Mouse (Mus musculus): ENCODE results near the gene Inppl1. TPM values are rescaled to one million over a fixed set of nuclear protein-coding genes. Genes with fewer than 3 reads are reported as not detected.

The Inppl1 gene
- polyA plus RNA-seq, 1 experiment: not detected

DNA sequence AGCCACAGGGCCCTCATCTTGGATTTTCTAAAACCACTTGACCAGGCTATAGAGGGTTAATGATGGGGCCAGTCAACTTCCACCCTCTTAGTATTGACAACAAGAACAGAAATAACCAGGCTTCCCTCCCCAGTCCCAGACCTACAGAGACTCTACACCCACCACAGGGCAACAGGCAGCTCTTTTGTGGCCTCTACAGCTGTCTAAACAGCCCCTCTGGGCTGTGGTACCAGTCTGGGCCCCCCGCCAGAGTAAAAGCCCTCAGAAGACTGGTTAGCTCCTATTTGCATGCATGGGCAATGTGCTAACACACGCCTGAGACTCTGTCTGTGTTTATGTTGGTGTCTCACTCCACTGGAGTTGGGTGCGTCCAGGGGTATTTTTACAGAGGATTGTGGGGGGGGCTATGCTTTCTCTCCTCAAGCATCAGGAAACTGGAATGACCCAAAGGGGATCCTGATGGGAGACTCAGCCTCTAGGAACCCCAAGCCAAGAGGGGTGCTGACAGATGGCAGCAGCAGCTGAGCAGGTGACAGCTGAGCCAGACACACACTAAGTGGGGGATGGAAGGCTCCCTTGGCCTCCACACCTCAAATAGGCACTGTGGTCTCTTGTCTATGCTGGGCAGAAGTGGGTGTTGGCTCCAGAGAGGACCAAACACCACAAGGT lies 4.0 kb downstream of the Inppl1 start:
- no peak overlapping the region for H3K4me3 ChIP-seq (ENCODE audit: insufficient read depth, low read depth, low read length)
- H3K27ac ChIP-seq (ENCODE audit: insufficient read depth, low read depth, low read length): no peak overlapping the region
- peaks cover 12% of the 10 kb centered on the region for H3K4me1 ChIP-seq (ENCODE audit: control insufficient read depth, insufficient read depth, low read length)
- 67% methylated on average over 3 of the region's 3 CpGs for WGBS
- TF ChIP-seq CTCF (IDR thresholded peaks at IDR 0.05; ENCODE audit: insufficient read depth, low read depth, low read length) (no peak), POLR2A (IDR thresholded peaks at IDR 0.05; ENCODE audit: insufficient read depth, low read depth, low read length) (no peak)

DNA sequence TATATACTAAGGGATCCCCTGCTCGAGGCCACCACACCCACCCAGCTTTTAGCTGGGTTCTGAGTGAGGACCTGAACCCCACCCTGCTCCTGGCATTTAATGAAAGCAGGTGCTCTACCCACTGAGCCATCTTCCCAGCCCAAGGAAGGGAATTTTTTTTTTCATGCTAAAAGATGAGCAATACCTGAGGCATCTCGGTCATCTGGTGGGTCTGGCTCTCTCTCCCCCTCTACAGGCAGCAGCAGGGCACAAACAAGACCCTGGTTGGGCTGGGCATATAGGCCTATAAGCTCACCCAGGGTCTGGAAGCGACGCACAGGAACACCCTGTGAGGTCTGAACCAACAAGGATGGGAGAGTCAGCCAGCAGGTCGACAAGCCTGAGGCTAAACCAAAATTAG lies 4.7 kb downstream of the Inppl1 start:
- 85% methylated on average over 5 of the region's 5 CpGs for WGBS
- H3K27ac ChIP-seq (ENCODE audit: insufficient read depth, low read depth, low read length): no peak overlapping the region
- no peak overlapping the region for H3K4me3 ChIP-seq (ENCODE audit: insufficient read depth, low read depth, low read length)
- H3K4me1 ChIP-seq (ENCODE audit: control insufficient read depth, insufficient read depth, low read length): peaks cover 10% of the 10 kb centered on the region; the same call in 1 of the 2 replicates
- no peak for TF ChIP-seq CTCF (IDR thresholded peaks at IDR 0.05; ENCODE audit: insufficient read depth, low read depth, low read length)
- no peak for TF ChIP-seq POLR2A (IDR thresholded peaks at IDR 0.05; ENCODE audit: insufficient read depth, low read depth, low read length)

DNA sequence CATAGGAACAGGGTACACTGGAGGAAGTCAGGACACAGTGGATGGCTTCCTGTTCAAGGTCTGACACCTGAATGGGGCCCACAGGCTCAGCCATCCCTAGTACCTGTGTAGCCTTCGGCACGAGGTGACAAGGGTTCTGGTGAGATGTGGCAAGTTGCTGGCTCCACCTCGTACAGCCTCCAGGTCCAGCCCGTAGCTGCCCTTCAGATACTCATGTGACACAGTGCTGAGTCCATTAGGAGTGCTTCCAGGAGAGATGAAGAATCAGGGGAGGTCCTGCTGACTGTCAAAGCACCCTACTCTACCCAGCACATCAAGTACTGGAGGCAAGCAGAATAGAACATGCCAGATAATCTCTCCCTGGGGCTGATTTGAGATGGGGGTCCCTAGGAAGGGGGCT lies 5.7 kb downstream of the Inppl1 start:
- 96% methylated on average over 4 of the region's 4 CpGs for WGBS

DNA sequence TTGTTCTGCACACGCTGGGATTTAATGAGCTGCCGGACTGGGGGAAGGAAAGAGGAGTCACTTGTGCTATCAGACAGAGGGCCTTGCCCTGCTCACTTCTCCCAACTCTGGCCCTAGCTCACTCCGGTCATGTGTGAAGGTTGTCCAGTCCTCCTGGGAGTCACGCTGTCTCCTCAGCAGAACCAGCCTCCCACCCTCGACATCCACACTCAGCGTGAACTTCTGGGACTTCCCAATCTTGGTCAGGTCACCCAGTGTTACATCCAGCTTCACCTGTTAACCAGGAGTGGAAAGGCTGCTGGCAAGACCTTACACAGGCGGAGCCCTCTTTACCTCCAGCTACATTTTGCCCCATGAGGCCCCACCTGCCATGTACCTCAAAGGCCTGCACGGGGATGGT lies 6.6 kb downstream of the Inppl1 start:
- 94% methylated on average over 8 of the region's 8 CpGs for WGBS
- TF ChIP-seq POLR2A (IDR thresholded peaks at IDR 0.05; ENCODE audit: insufficient read depth, low read depth, low read length) (no peak), CTCF (IDR thresholded peaks at IDR 0.05; ENCODE audit: insufficient read depth, low read depth, low read length) (no peak)

More for the DNA sequence above, 5.7 kb downstream of the Inppl1 start:
- no peak overlapping the region for H3K27ac ChIP-seq (ENCODE audit: insufficient read depth, low read depth, low read length)
- H3K4me3 ChIP-seq (ENCODE audit: insufficient read depth, low read depth, low read length): no peak overlapping the region
- TF ChIP-seq CTCF (IDR thresholded peaks at IDR 0.05; ENCODE audit: insufficient read depth, low read depth, low read length) (no peak), POLR2A (IDR thresholded peaks at IDR 0.05; ENCODE audit: insufficient read depth, low read depth, low read length) (no peak)
- peaks cover 8% of the 10 kb centered on the region; the same call in 1 of the 2 replicates for H3K4me1 ChIP-seq (ENCODE audit: control insufficient read depth, insufficient read depth, low read length)

DNA sequence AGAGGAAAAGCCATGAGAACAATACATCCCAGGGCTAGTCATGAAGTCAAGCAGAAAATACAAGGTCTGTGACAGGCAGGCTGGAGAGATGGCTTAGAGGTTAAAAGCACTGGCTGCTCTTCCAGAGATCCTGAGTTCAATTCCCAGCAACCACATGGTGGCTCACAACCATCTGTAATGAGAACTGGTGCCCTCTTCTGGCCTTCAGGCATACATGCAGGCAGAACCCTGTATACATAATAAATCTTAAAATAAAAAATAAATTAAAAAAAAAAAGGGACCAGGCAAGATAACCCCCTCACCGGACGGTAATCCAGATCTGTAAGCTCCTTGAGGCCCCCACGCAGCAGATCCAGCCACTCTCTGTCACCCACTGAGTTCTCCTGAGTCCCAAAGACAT lies 7.7 kb downstream of the Inppl1 start:
- Histone ChIP-seq H3K4me1 (ENCODE audit: control insufficient read depth, insufficient read depth, low read length) (0 out of 2 replicates have a peak, but pooled peaks cover 2% of the 10 kb centered on the region), H3K27ac (ENCODE audit: insufficient read depth, low read depth, low read length) (no peak overlapping the region), H3K4me3 (ENCODE audit: insufficient read depth, low read depth, low read length) (no peak overlapping the region)
- TF ChIP-seq CTCF (IDR thresholded peaks at IDR 0.05; ENCODE audit: insufficient read depth, low read depth, low read length): no peak
- 99% methylated on average over 3 of the region's 3 CpGs for WGBS

More for the DNA sequence above, 6.6 kb downstream of the Inppl1 start:
- Histone ChIP-seq H3K4me3 (ENCODE audit: insufficient read depth, low read depth, low read length) (no peak overlapping the region), H3K27ac (ENCODE audit: insufficient read depth, low read depth, low read length) (no peak overlapping the region), H3K4me1 (ENCODE audit: control insufficient read depth, insufficient read depth, low read length) (peaks cover 6% of the 10 kb centered on the region; the same call in 1 of the 2 replicates)

DNA sequence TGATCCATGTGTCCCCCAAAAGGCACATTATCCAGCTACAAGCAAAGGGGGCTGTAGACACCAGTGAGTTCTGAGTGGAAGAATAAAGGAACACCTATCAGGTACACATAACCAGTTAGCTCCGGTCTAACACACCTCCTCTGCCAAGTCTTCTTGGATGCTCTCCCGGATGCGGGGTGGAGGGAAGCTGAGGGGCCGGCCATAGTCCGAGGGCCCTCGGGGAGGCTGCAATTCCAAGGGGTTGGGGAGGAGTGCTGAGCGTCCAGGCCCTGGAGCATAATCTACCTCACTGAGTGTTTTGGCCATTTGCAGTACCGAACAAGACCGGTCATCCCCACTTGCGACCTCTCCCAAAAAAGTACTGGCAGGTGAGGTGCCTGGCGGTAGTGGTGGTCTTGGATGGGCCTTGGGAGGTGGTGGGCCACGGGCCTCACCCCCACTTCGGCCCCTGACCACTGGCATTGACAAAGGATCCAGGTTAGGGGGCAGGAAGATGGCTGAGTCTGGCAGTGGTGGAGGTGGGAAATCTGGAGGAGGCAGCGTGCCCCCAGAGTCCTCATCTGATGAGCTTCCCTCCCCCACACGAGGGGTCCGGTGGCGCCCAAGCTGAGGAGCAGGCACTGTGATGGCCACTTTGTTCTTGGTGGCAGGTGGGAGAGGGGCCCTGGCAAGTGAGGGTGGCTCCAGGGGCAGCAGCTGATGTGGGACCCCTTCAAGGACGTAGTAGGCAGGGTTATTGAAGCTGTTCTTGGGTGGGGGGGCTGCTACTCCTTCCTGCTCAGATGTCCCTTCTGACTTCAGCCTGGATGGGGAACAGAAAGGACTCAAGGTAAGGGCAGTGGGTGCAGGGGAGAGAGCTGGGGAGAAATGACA lies 14.0 kb downstream of the Inppl1 start:
- no peak overlapping the region for H3K27ac ChIP-seq (ENCODE audit: insufficient read depth, low read depth, low read length)
- no peak for TF ChIP-seq POLR2A (IDR thresholded peaks at IDR 0.05; ENCODE audit: insufficient read depth, low read depth, low read length)
- TF ChIP-seq CTCF (IDR thresholded peaks at IDR 0.05; ENCODE audit: insufficient read depth, low read depth, low read length): no peak
- peaks cover 12% of the 10 kb centered on the region for H3K4me1 ChIP-seq (ENCODE audit: control insufficient read depth, insufficient read depth, low read length)
- H3K4me3 ChIP-seq (ENCODE audit: insufficient read depth, low read depth, low read length): no peak overlapping the region
- 77% methylated on average over 18 of the region's 18 CpGs for WGBS

DNA sequence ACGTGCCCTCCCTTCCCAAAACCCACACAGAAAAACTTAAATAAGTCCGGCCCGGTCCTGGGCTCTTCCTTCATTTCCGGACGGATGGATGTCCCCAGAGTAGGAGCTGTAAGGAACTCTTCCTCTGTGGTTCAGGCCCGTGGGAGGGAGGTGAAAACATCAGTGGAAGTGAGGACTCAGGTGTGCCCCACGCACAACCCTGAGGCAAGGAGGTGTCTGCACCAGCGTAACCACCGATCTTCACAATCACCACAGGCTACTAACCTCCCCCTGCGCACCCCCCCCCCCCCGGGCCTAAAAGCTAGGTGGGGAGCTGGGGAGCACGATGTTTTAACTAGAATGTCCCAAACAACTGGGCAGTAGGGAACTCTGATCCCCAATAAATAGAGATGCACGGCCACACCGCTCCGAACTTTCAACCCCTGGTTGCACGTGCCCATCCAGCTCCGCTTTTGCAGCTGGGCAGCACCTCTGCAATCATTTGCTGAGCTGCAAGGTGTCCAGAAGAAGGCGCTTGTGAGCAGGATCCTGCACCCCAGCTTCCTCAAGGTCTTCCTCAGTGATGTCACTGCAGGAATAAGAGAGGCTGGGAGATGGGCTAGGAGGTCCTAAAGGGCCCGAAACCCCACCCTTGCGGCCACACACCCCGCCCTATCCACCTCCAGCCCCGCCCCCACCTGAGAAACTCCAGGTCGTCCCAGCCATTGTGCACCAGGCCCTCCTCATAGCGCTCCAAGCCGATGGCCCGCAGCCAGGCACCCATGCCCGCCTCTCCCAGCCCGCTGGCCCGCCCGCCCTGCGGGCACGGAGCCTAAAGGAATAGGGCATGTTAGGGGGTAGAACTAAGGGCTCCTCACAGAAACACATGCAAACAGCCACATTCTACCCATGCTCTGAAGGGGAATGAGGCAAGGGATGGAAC lies 14.9 kb downstream of the Inppl1 start:
- 59% methylated on average over 32 of the region's 32 CpGs for WGBS
- Histone ChIP-seq H3K4me1 (ENCODE audit: control insufficient read depth, insufficient read depth, low read length) (peaks cover 15% of the 10 kb centered on the region), H3K4me3 (ENCODE audit: insufficient read depth, low read depth, low read length) (no peak overlapping the region), H3K27ac (ENCODE audit: insufficient read depth, low read depth, low read length) (no peak overlapping the region)
- no peak for TF ChIP-seq CTCF (IDR thresholded peaks at IDR 0.05; ENCODE audit: insufficient read depth, low read depth, low read length)

DNA sequence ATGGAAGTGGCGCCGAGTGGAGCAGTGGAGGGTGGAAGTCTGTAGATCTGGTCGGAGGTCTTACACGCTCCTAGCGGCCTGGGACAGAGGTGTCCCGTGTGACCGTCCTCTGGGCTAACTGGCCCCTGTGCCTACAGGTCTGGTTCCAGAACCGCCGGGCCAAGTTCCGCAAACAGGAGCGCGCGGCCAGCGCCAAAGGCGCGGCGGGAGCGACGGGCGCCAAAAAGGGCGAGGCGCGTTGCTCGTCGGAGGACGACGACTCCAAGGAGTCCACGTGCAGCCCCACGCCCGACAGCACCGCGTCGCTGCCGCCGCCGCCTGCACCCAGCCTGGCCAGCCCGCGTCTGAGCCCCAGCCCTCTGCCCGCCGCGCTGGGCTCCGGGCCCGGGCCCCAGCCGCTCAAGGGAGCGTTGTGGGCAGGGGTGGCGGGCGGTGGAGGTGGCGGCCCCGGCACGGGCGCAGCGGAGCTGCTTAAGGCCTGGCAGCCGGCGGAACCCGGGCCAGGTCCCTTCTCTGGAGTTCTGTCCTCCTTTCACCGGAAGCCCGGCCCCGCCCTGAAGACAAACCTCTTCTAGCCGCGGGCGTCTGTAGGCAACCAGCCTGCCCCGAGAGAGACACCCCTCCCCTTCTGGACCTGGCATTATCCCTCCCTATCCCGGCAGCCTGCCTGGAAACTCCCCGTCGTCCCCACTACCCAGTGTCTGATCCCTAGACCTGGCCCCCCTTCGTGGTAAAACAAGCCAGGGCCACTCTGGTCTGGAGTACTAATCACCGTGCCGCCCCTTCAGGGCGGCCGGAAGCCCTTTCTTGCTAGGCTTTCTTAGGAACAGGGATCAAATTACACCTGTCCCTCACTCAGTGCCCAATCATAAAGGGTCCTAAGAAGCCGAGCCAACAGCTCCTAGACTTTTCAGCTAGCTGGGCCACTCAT lies 16.2 kb downstream of the Inppl1 start:
- WGBS: 3% methylated on average over 62 of the region's 71 CpGs
- H3K4me1 ChIP-seq (ENCODE audit: control insufficient read depth, insufficient read depth, low read length): peaks cover 20% of the 10 kb centered on the region
- TF ChIP-seq POLR2A (IDR thresholded peaks at IDR 0.05; ENCODE audit: insufficient read depth, low read depth, low read length): no peak
- TF ChIP-seq CTCF (IDR thresholded peaks at IDR 0.05; ENCODE audit: insufficient read depth, low read depth, low read length): no peak; the same call in 1 of the 2 replicates
- H3K27ac ChIP-seq (ENCODE audit: insufficient read depth, low read depth, low read length): no peak overlapping the region
- peak overlapping the region; percentile 34 for H3K4me3 ChIP-seq (ENCODE audit: insufficient read depth, low read depth, low read length)

All from olfactory bulb, adult 2 months (tissue).